Mouse (Mus musculus) hindbrain, embryonic 13.5 days (tissue): Measurements from ENCODE around the gene Focad. TPM values are rescaled to one million over a fixed set of nuclear protein-coding genes. Genes with fewer than 3 reads are reported as not detected.

ENCODE experiments used
- ATAC-seq: fragments of 200-750 bp; cut with Nextera tagmentation; 2 replicates; pipeline ENCODE4 v1.8.0; 2017; ENCODE audit warnings: moderate TSS enrichment; ENCODE audit not compliant: low FRiP score
- H3K27ac ChIP-seq: fragments of 300-500 bp; sonication (generic); 2 replicates; pipeline ENCODE4 v1.5.1; 2015; ENCODE audit warnings: inconsistent platforms, mild to moderate bottlenecking, moderate library complexity
- H3K27me3 ChIP-seq: fragments of 300-500 bp; sonication (generic); 2 replicates; pipeline ENCODE4 v1.6.1; 2015; ENCODE audit warnings: mild to moderate bottlenecking, inconsistent platforms
- H3K36me3 ChIP-seq: fragments of 300-500 bp; sonication (generic); 2 replicates; pipeline ENCODE4 v1.6.1; 2015; ENCODE audit warnings: mild to moderate bottlenecking, inconsistent platforms
- H3K4me1 ChIP-seq: fragments of 300-500 bp; sonication (generic); replicated peaks from 2 replicates; pipeline ENCODE4 v1.6.1; 2015; ENCODE audit warnings: inconsistent platforms
- H3K4me2 ChIP-seq: fragments of 300-500 bp; sonication (generic); 2 replicates; pipeline ENCODE4 v1.6.1; 2015; ENCODE audit warnings: inconsistent platforms, mild to moderate bottlenecking, moderate library complexity
- H3K4me3 ChIP-seq: fragments of 300-500 bp; sonication (generic); 2 replicates; pipeline ENCODE4 v1.5.1; 2015; ENCODE audit warnings: mild to moderate bottlenecking, inconsistent platforms
- H3K9ac ChIP-seq: fragments of 300-500 bp; sonication (generic); 2 replicates; pipeline ENCODE4 v1.6.1; 2015; ENCODE audit warnings: mild to moderate bottlenecking, inconsistent platforms
- H3K9me3 ChIP-seq: fragments of 300-500 bp; sonication (generic); 2 replicates; pipeline ENCODE4 v1.6.1; 2016; ENCODE audit warnings: inconsistent platforms
- WGBS: fragments of 180-500 bp; shearing (Covaris S2); methylation state at CpG from one replicate; pipeline ENCODE4 v1.1.7; 2015; 5-methylcytosine and 5-hydroxymethylcytosine counted together
- polyA plus RNA-seq: library from polyadenylated mRNA; unstranded; fragments of >200 nt; fragmentation: Nextera tagmentation; extraction: Ambion mirVana; gene quantifications from 2 replicates; pipeline ENCODE4 v1.2.1, GENCODE M21; 2015

Focad gene
- polyA plus RNA-seq, 1 experiment from 2014 or later = 11.2 TPM

DNA sequence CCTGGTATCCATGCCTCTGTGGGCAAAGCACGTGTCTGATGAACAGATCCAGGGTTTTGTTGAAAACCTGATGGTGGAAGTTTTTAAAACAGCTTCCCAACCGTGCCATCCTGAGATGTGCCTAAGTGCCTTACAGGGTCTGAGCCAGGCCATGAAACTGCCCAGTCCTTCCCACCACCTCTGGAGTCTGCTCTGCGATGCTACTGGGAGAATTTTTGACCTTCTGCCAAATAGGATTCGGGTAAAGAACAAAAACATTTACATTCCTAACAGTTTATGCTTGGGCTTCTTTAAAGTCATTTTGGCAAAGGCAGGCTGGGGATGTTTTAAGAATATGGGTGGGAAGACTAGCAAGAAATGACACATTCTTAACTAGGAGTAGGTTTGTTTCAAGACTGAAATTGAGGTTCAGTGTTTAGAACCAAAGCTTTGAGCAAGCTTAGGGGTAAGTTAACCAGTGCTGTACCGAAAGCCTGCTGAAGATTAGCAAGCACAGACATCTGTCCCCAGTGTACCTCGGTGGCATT is 302.6 kb downstream of the Focad start:
- no peaks in the 10 kb centered on the region for H3K4me1 ChIP-seq
- ATAC-seq = no peak
- H3K36me3 ChIP-seq = peaks cover 12% of the 10 kb centered on the region; the same call in 1 of the 2 replicates
- H3K27me3 ChIP-seq = no peaks in the 10 kb centered on the region
- H3K9ac ChIP-seq = no peak overlapping the region
- no peak overlapping the region for H3K4me3 ChIP-seq
- H3K9me3 ChIP-seq = no peaks in the 10 kb centered on the region
- no peak overlapping the region for H3K4me2 ChIP-seq
- H3K27ac ChIP-seq = no peak overlapping the region
- 84% methylated on average over 6 of the region's 6 CpGs for WGBS

DNA sequence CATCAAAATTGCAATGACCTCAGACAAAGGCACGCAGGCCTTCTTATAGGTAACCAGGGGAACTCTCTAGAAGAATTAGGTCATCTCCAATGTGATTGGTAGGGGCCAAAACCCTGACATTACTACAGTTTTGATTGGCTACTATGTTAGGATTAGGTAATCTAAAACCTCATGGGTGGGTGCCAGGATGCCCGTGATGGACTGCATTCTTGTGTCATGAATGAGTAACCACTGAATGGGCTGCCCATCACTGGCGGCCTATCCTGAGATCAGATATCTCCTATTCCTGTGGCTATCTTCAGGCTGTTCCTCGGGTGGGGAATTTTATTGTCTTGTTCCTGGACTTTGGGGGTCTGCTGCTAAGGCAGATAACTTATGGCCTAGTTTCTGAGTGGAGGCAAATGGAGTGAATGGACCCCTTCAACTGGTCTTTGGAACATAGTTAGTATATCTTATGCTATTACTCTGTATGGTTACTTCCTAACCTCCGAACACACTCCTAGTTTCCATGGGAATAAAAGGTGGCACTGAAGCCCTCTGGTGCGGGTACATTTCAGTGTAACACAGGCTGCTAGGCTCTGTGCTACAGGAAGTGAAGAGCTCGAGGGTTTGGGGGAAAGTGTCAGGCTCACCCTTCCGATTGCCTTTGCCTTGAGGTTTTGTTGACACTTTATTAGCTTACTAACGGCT is 306.0 kb downstream of the Focad start:
- Histone ChIP-seq H3K27ac (no peak overlapping the region), H3K4me3 (no peak overlapping the region), H3K4me2 (no peak overlapping the region), H3K27me3 (no peaks in the 10 kb centered on the region), H3K9ac (no peak overlapping the region), H3K9me3 (no peaks in the 10 kb centered on the region), H3K4me1 (no peaks in the 10 kb centered on the region), H3K36me3 (no peaks in the 10 kb centered on the region)
- ATAC-seq = no peak
- WGBS = 81% methylated on average over 9 of the region's 9 CpGs

DNA sequence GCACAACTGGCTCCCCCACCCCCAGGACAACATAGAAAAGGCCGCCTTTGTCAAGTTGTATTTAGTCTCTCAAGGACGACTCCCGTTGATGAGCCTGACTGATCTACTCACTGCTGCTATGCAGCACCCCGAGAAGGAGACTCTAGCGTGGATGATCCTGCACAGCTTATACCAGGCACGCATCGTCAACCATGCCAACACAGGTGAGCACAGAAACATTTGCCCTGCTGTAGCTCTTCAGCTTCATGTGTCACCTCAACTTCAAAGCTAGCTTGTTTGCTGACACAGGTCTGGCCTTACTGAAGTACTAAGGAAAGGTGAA is 306.5 kb downstream of the Focad start:
- Histone ChIP-seq H3K27ac (no peak overlapping the region), H3K4me3 (no peak overlapping the region), H3K4me1 (no peaks in the 10 kb centered on the region), H3K4me2 (no peak overlapping the region), H3K9ac (no peak overlapping the region), H3K9me3 (no peaks in the 10 kb centered on the region), H3K36me3 (no peaks in the 10 kb centered on the region), H3K27me3 (no peaks in the 10 kb centered on the region)
- WGBS = 89% methylated on average over 7 of the region's 7 CpGs
- no peak for ATAC-seq

DNA sequence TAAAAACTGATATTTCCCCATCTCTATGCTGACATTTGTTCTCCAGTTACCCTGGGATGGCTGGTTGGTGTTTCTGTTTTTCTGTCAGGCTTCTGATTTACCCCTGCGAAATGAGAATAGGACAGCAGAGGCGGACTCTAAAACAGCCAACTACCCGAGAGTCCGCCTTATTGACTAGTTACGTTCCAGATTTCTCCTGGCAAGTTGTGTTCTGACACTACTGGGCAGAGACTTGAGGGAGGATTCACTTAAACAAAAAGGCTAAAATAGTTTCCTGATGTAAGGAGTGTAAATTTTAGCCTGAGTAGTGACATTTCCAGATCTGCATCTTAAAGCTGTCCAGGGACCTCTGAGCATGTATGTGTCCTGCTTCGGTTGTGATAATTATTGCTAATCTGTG is 308.5 kb downstream of the Focad start:
- no peak overlapping the region for H3K9ac ChIP-seq
- H3K27me3 ChIP-seq = no peaks in the 10 kb centered on the region
- H3K9me3 ChIP-seq = no peaks in the 10 kb centered on the region
- no peak overlapping the region for H3K27ac ChIP-seq
- WGBS = 92% methylated on average over 6 of the region's 6 CpGs
- no peak overlapping the region for H3K4me3 ChIP-seq
- H3K4me1 ChIP-seq = peaks cover 6% of the 10 kb centered on the region
- H3K36me3 ChIP-seq = peaks cover 8% of the 10 kb centered on the region; the same call in 1 of the 2 replicates
- H3K4me2 ChIP-seq = no peak overlapping the region
- no peak for ATAC-seq

DNA sequence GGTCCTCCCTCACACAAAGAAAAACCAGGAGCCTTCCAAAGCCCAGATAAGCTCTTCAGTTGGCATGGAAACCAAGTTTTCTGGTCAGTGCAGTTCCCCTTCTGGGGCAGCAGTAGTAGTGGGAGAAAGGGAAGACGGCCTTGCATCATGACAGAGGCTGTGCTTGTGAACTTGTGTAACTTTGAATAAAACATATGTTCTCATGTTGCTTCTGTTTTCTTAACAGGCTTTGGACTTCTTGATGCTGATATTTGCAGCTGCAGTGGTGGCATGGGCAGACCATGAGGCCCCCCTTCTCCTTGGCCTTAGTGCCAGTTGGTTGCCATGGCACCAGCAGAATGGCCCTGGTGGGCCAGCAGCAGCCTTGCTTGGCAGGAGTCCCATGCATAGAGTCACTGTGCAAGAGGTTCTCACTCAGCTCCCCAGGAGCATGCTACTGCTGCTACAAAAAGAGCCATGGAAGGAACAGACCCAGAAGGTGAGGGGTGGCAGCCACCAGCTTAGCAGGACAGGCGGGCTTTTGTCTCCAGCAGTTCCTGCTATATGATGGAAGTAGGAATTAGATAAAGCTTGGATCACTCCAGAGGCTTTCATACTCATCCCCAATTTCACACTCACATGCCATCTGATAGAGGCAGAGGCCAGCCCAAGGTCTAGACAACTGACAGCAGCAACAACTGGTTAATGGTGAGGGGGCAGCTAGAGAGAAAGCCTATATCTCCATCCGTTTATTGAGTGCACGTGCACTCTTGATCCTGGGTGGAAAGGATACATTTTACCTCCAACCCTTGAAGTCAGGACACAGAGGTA is 312.7 kb downstream of the Focad start:
- peak; percentile 97 for ATAC-seq
- Histone ChIP-seq H3K27ac (0 out of 2 replicates have a peak overlapping the region, but pooled peaks have one; percentile 23), H3K4me1 (peaks cover 6% of the 10 kb centered on the region), H3K9ac (no peak overlapping the region), H3K9me3 (no peaks in the 10 kb centered on the region), H3K4me3 (no peak overlapping the region), H3K36me3 (peaks cover 13% of the 10 kb centered on the region; the same call in 1 of the 2 replicates), H3K4me2 (no peak overlapping the region), H3K27me3 (no peaks in the 10 kb centered on the region)
- 66% methylated on average over 4 of the region's 4 CpGs for WGBS

DNA sequence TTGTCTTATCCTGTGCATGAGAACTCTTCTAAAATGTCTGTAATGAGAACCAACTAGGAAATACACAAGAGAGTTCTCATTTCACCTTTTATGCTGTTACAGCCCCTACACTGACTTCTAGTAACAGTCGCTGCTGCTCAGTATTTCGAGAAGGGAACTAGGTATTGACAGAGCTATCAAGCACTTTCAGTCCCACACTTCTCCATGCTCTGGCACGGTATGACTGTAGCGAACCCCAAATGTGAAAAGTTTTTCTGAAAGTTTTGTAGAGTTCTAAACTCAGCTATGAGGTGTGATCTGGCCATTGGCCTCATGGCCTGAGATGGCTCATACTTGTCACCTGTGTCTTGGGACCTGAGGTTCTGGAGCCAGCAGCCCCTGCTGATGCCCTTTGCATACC is 314.9 kb downstream of the Focad start:
- H3K4me1 ChIP-seq = peaks cover 6% of the 10 kb centered on the region
- ATAC-seq = no peak
- no peak overlapping the region for H3K4me2 ChIP-seq
- H3K9me3 ChIP-seq = no peaks in the 10 kb centered on the region
- no peaks in the 10 kb centered on the region for H3K27me3 ChIP-seq
- H3K9ac ChIP-seq = no peak overlapping the region
- 94% methylated on average over 4 of the region's 4 CpGs for WGBS
- H3K4me3 ChIP-seq = no peak overlapping the region
- no peak overlapping the region for H3K27ac ChIP-seq
- peaks cover 13% of the 10 kb centered on the region; the same call in 1 of the 2 replicates for H3K36me3 ChIP-seq

DNA sequence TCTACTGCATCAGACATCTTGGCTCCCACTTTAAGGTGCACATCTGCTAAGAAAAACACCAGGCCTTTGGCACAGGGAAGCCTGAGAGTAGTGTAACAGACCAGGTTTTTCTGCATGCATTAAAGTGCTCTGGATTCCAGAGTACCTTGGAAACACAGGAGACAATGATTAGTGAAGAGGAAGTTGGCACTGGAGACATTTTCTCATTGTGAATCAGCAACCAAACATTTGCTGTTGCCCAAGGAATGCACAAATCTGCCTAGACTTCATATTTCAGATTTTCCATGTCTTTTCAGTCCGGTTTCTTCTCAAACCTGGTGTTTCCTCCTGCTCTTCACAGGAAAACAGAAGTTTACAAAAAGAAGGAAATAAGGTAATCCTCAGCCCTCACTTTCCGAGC is 317.9 kb downstream of the Focad start:
- WGBS = 94% methylated on average over 2 of the region's 2 CpGs
- Histone ChIP-seq H3K9me3 (no peaks in the 10 kb centered on the region), H3K36me3 (peaks cover 10% of the 10 kb centered on the region; the same call in 1 of the 2 replicates), H3K4me2 (no peak overlapping the region), H3K4me3 (no peak overlapping the region), H3K27ac (no peak overlapping the region), H3K4me1 (no peaks in the 10 kb centered on the region), H3K27me3 (no peaks in the 10 kb centered on the region), H3K9ac (no peak overlapping the region)
- ATAC-seq = no peak

DNA sequence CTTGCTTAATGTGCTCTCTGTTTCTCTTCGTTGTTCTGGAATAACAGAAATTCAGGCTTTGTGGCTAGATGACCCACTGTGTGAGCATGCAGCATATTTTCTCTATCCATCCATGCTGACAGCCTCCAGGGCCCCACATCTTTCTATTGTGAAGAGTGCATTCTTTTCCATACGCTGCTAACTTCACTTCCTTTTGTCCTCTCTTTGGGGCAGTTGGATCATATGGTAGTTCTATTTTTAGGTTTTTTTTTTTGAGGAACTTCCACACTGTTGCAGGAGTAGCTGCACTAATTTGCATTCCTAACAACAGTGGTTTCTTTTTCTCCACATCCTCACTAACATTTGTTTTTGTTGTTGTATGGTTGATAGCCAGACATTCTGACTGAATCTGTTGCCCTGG is 320.6 kb downstream of the Focad start:
- no peak overlapping the region for H3K4me3 ChIP-seq
- H3K36me3 ChIP-seq = no peaks in the 10 kb centered on the region
- no peaks in the 10 kb centered on the region for H3K9me3 ChIP-seq
- H3K27ac ChIP-seq = no peak overlapping the region
- H3K4me2 ChIP-seq = no peak overlapping the region
- H3K9ac ChIP-seq = no peak overlapping the region
- no peaks in the 10 kb centered on the region for H3K4me1 ChIP-seq
- ATAC-seq = no peak
- WGBS = 24% methylated on average over 2 of the region's 2 CpGs
- H3K27me3 ChIP-seq = no peaks in the 10 kb centered on the region

DNA sequence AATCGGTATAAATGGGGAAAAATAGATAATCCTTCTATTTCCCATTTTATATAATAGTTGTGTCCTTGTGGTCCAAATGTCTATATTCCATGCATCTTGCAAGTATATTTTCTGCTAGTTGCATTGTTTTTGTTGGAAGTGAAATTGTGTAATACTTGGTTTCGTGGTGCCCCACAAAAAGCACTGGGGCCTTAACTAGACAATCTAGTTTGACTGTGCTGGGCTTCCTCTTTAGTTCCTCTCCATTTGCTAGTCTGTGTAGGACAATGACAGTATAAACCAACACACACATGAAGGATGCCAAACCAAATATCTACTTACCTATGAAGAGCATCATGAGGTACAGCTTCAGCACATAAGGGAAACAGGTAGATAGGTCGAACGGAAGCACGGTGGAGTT is 324.9 kb downstream of the Focad start:
- no peak for ATAC-seq

DNA sequence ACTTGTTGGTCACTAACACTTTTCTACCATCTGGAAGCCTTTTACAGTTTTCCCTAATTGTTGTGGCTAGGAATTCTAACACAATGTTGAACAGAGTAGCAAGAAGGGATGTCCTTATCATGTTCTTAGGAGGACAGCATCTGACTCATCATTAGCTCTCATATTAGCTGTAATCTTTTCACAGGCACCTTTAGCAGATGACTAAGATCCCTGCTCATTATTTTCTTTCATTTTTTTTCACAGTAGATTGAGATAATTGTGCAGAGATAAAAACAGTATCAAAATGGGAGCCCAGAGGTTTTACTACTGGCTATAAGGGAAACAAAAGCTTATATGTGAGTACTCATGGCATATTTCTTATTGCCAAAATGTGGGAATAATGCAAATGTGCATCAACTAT is 330.1 kb downstream of the Focad start:
- Histone ChIP-seq H3K9me3 (no peaks in the 10 kb centered on the region), H3K4me3 (no peak overlapping the region), H3K4me2 (no peak overlapping the region), H3K9ac (no peak overlapping the region), H3K27me3 (no peaks in the 10 kb centered on the region), H3K4me1 (no peaks in the 10 kb centered on the region), H3K36me3 (no peaks in the 10 kb centered on the region), H3K27ac (no peak overlapping the region)
- ATAC-seq = no peak

More for the DNA sequence above, 324.9 kb downstream of the Focad start:
- no peaks in the 10 kb centered on the region for H3K36me3 ChIP-seq
- H3K4me2 ChIP-seq = no peak overlapping the region
- H3K27ac ChIP-seq = no peak overlapping the region
- WGBS = 94% methylated on average over 5 of the region's 5 CpGs
- no peaks in the 10 kb centered on the region for H3K4me1 ChIP-seq
- no peaks in the 10 kb centered on the region for H3K9me3 ChIP-seq
- H3K27me3 ChIP-seq = no peaks in the 10 kb centered on the region
- no peak overlapping the region for H3K4me3 ChIP-seq
- H3K9ac ChIP-seq = no peak overlapping the region

DNA sequence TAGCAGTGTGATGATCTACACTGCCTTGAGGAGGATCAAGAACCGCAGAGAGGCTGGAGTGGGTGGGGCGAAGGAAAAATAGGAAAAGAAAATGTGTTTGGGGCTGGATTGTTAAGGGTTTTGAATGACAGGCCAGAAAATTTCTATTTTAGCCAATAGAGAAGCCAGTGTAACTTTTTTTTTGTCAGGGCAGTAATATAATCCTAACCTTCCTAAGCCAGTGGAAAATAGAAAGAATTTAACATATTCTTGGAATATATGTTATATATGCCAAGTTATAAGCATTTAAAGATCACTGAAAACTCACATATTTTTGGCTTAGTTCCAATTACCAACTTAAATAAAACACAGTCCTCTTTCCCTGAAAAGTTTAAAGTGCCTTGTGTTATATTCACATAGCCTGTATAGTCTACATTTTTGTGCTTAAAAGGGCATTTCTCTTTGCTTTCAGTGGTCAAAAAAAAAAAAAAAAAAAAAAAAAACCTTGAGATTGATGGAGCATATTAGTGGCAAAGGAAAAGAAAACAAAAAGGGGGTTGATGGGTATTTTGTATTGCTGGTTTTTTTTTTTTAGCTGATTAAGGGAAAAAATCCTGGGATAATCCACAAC is 333.3 kb downstream of the Focad start:
- H3K4me3 ChIP-seq = no peak overlapping the region
- no peaks in the 10 kb centered on the region for H3K27me3 ChIP-seq
- H3K4me2 ChIP-seq = no peak overlapping the region
- H3K4me1 ChIP-seq = no peaks in the 10 kb centered on the region
- no peaks in the 10 kb centered on the region for H3K36me3 ChIP-seq
- H3K9me3 ChIP-seq = no peaks in the 10 kb centered on the region
- 84% methylated on average over 2 of the region's 2 CpGs for WGBS
- H3K27ac ChIP-seq = no peak overlapping the region
- no peak for ATAC-seq
- no peak overlapping the region for H3K9ac ChIP-seq

DNA sequence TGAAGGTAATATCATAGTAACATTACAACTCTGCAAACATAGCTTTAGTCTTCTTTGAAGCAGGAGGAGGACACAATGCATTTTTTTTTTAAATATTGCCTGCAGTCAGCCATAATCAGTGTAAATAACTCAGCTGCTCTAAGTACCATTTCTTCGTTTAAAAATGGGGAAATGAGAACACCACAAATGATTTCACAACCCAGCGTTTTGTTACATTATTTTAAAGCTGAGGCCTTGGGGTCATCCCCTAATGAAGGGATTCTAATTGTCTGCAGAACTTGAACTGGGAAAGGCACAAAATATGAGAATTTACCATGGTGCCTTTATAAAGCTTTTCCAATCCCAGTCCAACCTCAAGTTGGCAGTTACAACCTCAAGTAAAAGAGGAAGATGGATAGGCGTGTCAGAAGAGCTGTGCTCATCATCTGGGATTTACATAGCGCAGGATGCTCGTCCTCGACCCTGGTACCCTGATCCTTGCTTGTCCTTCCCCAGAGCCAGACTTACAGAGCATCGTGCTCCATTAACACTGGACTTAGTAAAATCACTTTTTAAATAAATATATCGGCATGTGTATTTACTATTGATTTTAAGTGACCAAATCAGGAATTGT is 338.1 kb downstream of the Focad start:
- Histone ChIP-seq H3K4me3 (no peak overlapping the region), H3K4me2 (no peak overlapping the region), H3K36me3 (no peaks in the 10 kb centered on the region), H3K9me3 (no peaks in the 10 kb centered on the region), H3K9ac (no peak overlapping the region), H3K27ac (no peak overlapping the region), H3K27me3 (no peaks in the 10 kb centered on the region), H3K4me1 (no peaks in the 10 kb centered on the region)
- no peak for ATAC-seq
- 80% methylated on average over 8 of the region's 8 CpGs for WGBS
